Mouse (Mus musculus) intestine, postnatal 0 days (tissue): ENCODE measurements at regions not wholly inside any gene's neighbourhood (a gene's known extent, or its start where the extent isn't known, plus 50 kb on each side); places are given as distances from the start of the nearest gene placed in this dataset.

Experiments used
- ATAC-seq: fragments of 200-750 bp; cut with Nextera tagmentation; 2 replicates; pipeline ENCODE4 v1.8.0; 2017; ENCODE audit warnings: mild to moderate bottlenecking, moderate TSS enrichment, moderate library complexity
- H3K27ac ChIP-seq: fragments of 300-500 bp; sonication (generic); 2 replicates; pipeline ENCODE4 v1.5.1; 2014; ENCODE audit warnings: mild to moderate bottlenecking, low read depth, low read length, moderate library complexity
- H3K27me3 ChIP-seq: fragments of 300-500 bp; sonication (generic); replicated peaks from 2 replicates; pipeline ENCODE4 v1.6.1; 2014; ENCODE audit warnings: low read length, mixed read lengths; ENCODE audit not compliant: control insufficient read depth, insufficient read depth
- H3K36me3 ChIP-seq: fragments of 300-500 bp; sonication (generic); 2 replicates; pipeline ENCODE4 v1.6.1; 2014; ENCODE audit warnings: mild to moderate bottlenecking, moderate library complexity; ENCODE audit not compliant: control insufficient read depth, insufficient read depth
- H3K4me1 ChIP-seq: fragments of 300-500 bp; sonication (generic); replicated peaks from 2 replicates; pipeline ENCODE4 v1.6.1; 2014; ENCODE audit warnings: antibody characterized with exemption, low read length, mixed read lengths; ENCODE audit not compliant: control insufficient read depth, insufficient read depth
- H3K4me2 ChIP-seq: fragments of 300-500 bp; sonication (generic); replicated peaks from 2 replicates; pipeline ENCODE4 v1.6.1; 2014; ENCODE audit warnings: low read depth, mild to moderate bottlenecking, moderate library complexity
- H3K4me3 ChIP-seq: fragments of 300-500 bp; sonication (generic); 2 replicates; pipeline ENCODE4 v1.5.1; 2014; ENCODE audit warnings: low read depth, low read length
- H3K9ac ChIP-seq: fragments of 300-500 bp; sonication (generic); 2 replicates; pipeline ENCODE4 v1.6.1; 2014; ENCODE audit warnings: mild to moderate bottlenecking, low read depth, low read length
- H3K9me3 ChIP-seq: fragments of 300-500 bp; sonication (generic); 2 replicates; pipeline ENCODE4 v1.6.1; 2016; ENCODE audit warnings: mixed run types; ENCODE audit not compliant: control insufficient read depth
- CTCF ChIP-seq: sonication (generic); IDR thresholded peaks from 2 replicates; pipeline ENCODE4 v1.5.1; 2016; ENCODE audit warnings: low read depth, mild to moderate bottlenecking, control low read depth, antibody characterized with exemption, moderate library complexity
- WGBS: fragments of 180-500 bp; shearing (Covaris S2); extraction: QIAGEN DNeasy Blood & Tissue Kit; methylation state at CpG from one replicate; pipeline ENCODE4 v1.1.7; 2014; 5-methylcytosine and 5-hydroxymethylcytosine counted together

- H3K27me3 ChIP-seq = no peaks in the 10 kb centered on the region
- no peak for TF ChIP-seq CTCF
- no peak for ATAC-seq
- no peak overlapping the region for H3K4me3 ChIP-seq
- WGBS = 41% methylated on average over 8 of the region's 8 CpGs
- H3K9me3 ChIP-seq = no peaks in the 10 kb centered on the region
- 0 out of 2 replicates have a peak, but pooled peaks cover 2% of the 10 kb centered on the region for H3K4me1 ChIP-seq
- no peak overlapping the region for H3K27ac ChIP-seq
- H3K36me3 ChIP-seq = no peaks in the 10 kb centered on the region
- no peak overlapping the region for H3K9ac ChIP-seq
- no peak overlapping the region for H3K4me2 ChIP-seq
Observed at GRCm38 (mm10) chr7:129964192-129964591, 372.5 kb downstream of the Wdr11 start.

- H3K27me3 ChIP-seq = no peaks in the 10 kb centered on the region
- H3K4me1 ChIP-seq = 0 out of 2 replicates have a peak, but pooled peaks cover 2% of the 10 kb centered on the region
- no peak overlapping the region for H3K4me3 ChIP-seq
- H3K9me3 ChIP-seq = no peaks in the 10 kb centered on the region
- 63% methylated on average over 9 of the region's 9 CpGs for WGBS
- H3K36me3 ChIP-seq = no peaks in the 10 kb centered on the region
- TF ChIP-seq CTCF = no peak
- no peak overlapping the region for H3K9ac ChIP-seq
- no peak overlapping the region for H3K27ac ChIP-seq
- no peak overlapping the region for H3K4me2 ChIP-seq
- ATAC-seq = peak; percentile 78
Observed at GRCm38 (mm10) chr7:129965281-129966051, 373.8 kb downstream of the Wdr11 start.

DNA sequence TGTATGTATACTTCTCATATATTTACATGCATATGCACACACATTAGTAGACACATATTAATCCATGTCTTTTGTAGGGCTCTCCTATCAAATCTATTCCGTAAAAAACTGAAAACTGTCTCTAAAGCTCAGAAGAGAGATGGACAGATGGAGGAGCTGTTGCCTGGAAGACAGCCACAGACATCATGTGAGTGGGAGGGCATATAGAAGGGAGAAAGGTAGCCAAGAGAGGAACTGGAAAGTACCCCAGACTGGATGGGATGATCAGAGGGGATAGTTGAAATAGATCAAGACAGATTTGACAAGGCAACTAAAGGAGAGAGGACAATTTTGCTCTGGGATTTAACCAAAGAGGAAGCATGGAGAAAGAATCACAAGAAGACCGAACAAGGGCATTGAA lies 375.1 kb downstream of the Wdr11 start:
- no peak for ATAC-seq
- H3K27me3 ChIP-seq = no peaks in the 10 kb centered on the region
- no peaks in the 10 kb centered on the region for H3K9me3 ChIP-seq
- no peak overlapping the region for H3K4me3 ChIP-seq
- H3K36me3 ChIP-seq = no peaks in the 10 kb centered on the region
- no peak for TF ChIP-seq CTCF
- no peak overlapping the region for H3K9ac ChIP-seq
- 92% methylated on average over 2 of the region's 2 CpGs for WGBS
- H3K4me1 ChIP-seq = 0 out of 2 replicates have a peak, but pooled peaks cover 2% of the 10 kb centered on the region
- no peak overlapping the region for H3K4me2 ChIP-seq
- H3K27ac ChIP-seq = no peak overlapping the region

DNA sequence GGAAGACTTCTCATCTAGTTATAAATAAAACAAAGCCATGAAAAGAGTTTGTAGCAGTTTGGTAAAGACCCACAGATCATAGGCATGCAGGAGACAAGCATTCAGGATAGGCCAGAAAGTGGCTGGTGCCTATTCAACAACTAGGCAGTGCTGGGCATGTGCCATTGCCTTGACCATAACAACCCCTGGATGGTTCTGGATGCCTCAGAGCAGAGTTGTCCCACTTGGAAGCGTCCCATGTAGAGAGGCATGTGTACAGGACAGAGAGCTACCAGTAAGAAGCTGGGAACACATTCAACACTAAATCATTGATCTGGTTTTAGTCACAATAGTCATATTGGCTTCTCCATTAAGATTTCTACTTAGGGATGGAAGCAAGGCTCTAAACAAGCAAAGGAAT lies 378.5 kb downstream of the Wdr11 start:
- no peak overlapping the region for H3K9ac ChIP-seq
- H3K4me3 ChIP-seq = no peak overlapping the region
- no peaks in the 10 kb centered on the region for H3K9me3 ChIP-seq
- H3K4me1 ChIP-seq = 0 out of 2 replicates have a peak, but pooled peaks cover 1% of the 10 kb centered on the region
- H3K27ac ChIP-seq = no peak overlapping the region
- ATAC-seq = no peak
- no peak for TF ChIP-seq CTCF
- no peaks in the 10 kb centered on the region for H3K36me3 ChIP-seq
- WGBS = 97% methylated on average over 1 of the region's 1 CpGs
- no peak overlapping the region for H3K4me2 ChIP-seq
- H3K27me3 ChIP-seq = no peaks in the 10 kb centered on the region

GRCm38 (mm10) chr7:129974206-129974605 lies 382.5 kb downstream of the Wdr11 start:
- no peaks in the 10 kb centered on the region for H3K9me3 ChIP-seq
- no peak overlapping the region for H3K27ac ChIP-seq
- no peak overlapping the region for H3K4me3 ChIP-seq
- H3K4me2 ChIP-seq = no peak overlapping the region
- no peaks in the 10 kb centered on the region for H3K27me3 ChIP-seq
- H3K4me1 ChIP-seq = no peaks in the 10 kb centered on the region
- ATAC-seq = no peak
- H3K36me3 ChIP-seq = no peaks in the 10 kb centered on the region
- TF ChIP-seq CTCF = no peak
- WGBS = 86% methylated on average over 9 of the region's 9 CpGs
- no peak overlapping the region for H3K9ac ChIP-seq

DNA sequence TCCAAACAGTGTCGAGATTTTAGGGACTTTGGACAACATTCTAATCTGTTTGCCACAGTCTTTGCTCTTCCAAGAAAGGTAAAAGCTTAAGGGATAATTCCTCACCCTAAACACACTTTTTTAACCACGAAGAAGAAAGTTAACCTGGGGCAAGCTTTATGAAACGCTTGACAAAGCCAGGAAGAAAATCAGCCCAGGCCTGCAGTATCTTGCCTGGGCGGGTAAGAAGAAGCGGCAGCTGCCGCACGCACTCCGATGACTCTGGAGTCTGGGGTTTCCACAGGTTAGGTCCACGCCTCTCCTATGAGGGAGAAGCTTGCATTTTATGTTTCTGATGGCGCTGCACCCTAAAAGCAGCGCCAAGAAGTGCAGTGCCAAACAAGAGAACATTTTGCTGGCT lies 383.2 kb downstream of the Wdr11 start:
- no peak overlapping the region for H3K27ac ChIP-seq
- ATAC-seq = no peak
- no peak overlapping the region for H3K4me2 ChIP-seq
- no peak for TF ChIP-seq CTCF
- H3K9ac ChIP-seq = no peak overlapping the region
- WGBS = 79% methylated on average over 11 of the region's 11 CpGs
- H3K36me3 ChIP-seq = no peaks in the 10 kb centered on the region
- H3K4me1 ChIP-seq = no peaks in the 10 kb centered on the region
- H3K9me3 ChIP-seq = no peaks in the 10 kb centered on the region
- H3K27me3 ChIP-seq = no peaks in the 10 kb centered on the region
- H3K4me3 ChIP-seq = no peak overlapping the region
